Mouse (Mus musculus) liver, embryonic 13.5 days (tissue): Measurements from ENCODE around the gene Icam1. TPM values are rescaled to one million over a fixed set of nuclear protein-coding genes. Genes with fewer than 3 reads are reported as not detected.

Experiments used
- ATAC-seq: fragments of 200-750 bp; cut with Nextera tagmentation; 2 replicates; pipeline ENCODE4 v1.8.0; 2017; ENCODE audit warnings: low read depth, mild to moderate bottlenecking, moderate number of reproducible peaks, moderate library complexity
- DNase-seq: peaks from one replicate; pipeline ENCODE4 v3.0.0; 2022
- H3K27ac ChIP-seq: fragments of 300-500 bp; sonication (generic); 2 replicates; pipeline ENCODE4 v1.5.1; 2015; ENCODE audit warnings: moderate library complexity, mild to moderate bottlenecking, inconsistent platforms
- H3K27me3 ChIP-seq: fragments of 300-500 bp; sonication (generic); 2 replicates; pipeline ENCODE4 v1.6.1; 2015; ENCODE audit warnings: mild to moderate bottlenecking, inconsistent platforms
- H3K36me3 ChIP-seq: fragments of 300-500 bp; sonication (generic); 2 replicates; pipeline ENCODE4 v1.6.1; 2015; ENCODE audit warnings: mild to moderate bottlenecking, inconsistent platforms
- H3K4me1 ChIP-seq: fragments of 300-500 bp; sonication (generic); replicated peaks from 2 replicates; pipeline ENCODE4 v1.6.1; 2015; ENCODE audit warnings: inconsistent platforms
- H3K4me2 ChIP-seq: fragments of 300-500 bp; sonication (generic); 2 replicates; pipeline ENCODE4 v1.6.1; 2015; ENCODE audit warnings: inconsistent platforms, mild to moderate bottlenecking, moderate library complexity
- H3K4me3 ChIP-seq: fragments of 300-500 bp; sonication (generic); replicated peaks from 2 replicates; pipeline ENCODE4 v1.5.1; 2015; ENCODE audit warnings: mild to moderate bottlenecking, inconsistent platforms
- H3K9ac ChIP-seq: fragments of 300-500 bp; sonication (generic); 2 replicates; pipeline ENCODE4 v1.6.1; 2015; ENCODE audit warnings: mild to moderate bottlenecking, inconsistent platforms
- H3K9me3 ChIP-seq: fragments of 300-500 bp; sonication (generic); replicated peaks from 2 replicates; pipeline ENCODE4 v1.6.1; 2016; ENCODE audit warnings: inconsistent platforms
- WGBS: fragments of 180-500 bp; shearing (Covaris S2); methylation state at CpG from one replicate; pipeline ENCODE4 v1.1.7; 2015; ENCODE audit not compliant: insufficient replicate concordance; 5-methylcytosine and 5-hydroxymethylcytosine counted together
- polyA plus RNA-seq: library from polyadenylated mRNA; unstranded; fragments of >200 nt; fragmentation: Nextera tagmentation; extraction: Ambion mirVana; gene quantifications from 2 replicates; pipeline ENCODE4 v1.2.1, GENCODE M21; 2015

Icam1 gene
- 9.6 and 9.7 TPM in 2 replicates for polyA plus RNA-seq

GRCm38 (mm10) chr9:21015571-21016130 is at the start of gene Icam1:
TSS of gene Icam1 (plus strand) at chr9:21015985.
- H3K36me3 ChIP-seq: no peaks in the 10 kb centered on the region; the same call in 1 of the 2 replicates
- peak within 1 kb of the TSS; percentile 67 for H3K27ac ChIP-seq
- under 1% methylated on average over 30 of the region's 30 CpGs for WGBS
- H3K9me3 ChIP-seq: no peaks in the 10 kb centered on the region
- peaks cover 49% of the 10 kb centered on the region for H3K27me3 ChIP-seq
- H3K4me3 ChIP-seq: peak within 1 kb of the TSS; percentile 56
- ATAC-seq (peak; percentile 53), DNase-seq (no peak)
- H3K4me1 ChIP-seq: peaks cover 55% of the 10 kb centered on the region
- peak within 1 kb of the TSS; percentile 59 for H3K9ac ChIP-seq
- peak within 1 kb of the TSS; percentile 68 for H3K4me2 ChIP-seq

- H3K4me2 ChIP-seq: no peak overlapping the region
- H3K9ac ChIP-seq: no peak overlapping the region
- DNase-seq (no peak), ATAC-seq (no peak)
- peaks cover 22% of the 10 kb centered on the region for H3K36me3 ChIP-seq
- H3K4me1 ChIP-seq: peaks cover 34% of the 10 kb centered on the region
- H3K27ac ChIP-seq: peak overlapping the region; percentile 34; the same call in 1 of the 2 replicates
- no peaks in the 10 kb centered on the region for H3K9me3 ChIP-seq
- H3K4me3 ChIP-seq: no peak overlapping the region
- H3K27me3 ChIP-seq: no peaks in the 10 kb centered on the region
- WGBS: 45% methylated on average over 3 of the region's 3 CpGs
Measured at GRCm38 (mm10) chr9:20966008-20966407, 49.8 kb upstream of the Icam1 start.

- peaks cover 22% of the 10 kb centered on the region for H3K36me3 ChIP-seq
- ATAC-seq: no peak
- H3K9ac ChIP-seq: no peak overlapping the region
- DNase-seq: no peak
- H3K9me3 ChIP-seq: no peaks in the 10 kb centered on the region
- no peak overlapping the region; the same call in 1 of the 2 replicates for H3K27ac ChIP-seq
- H3K4me2 ChIP-seq: no peak overlapping the region
- peaks cover 42% of the 10 kb centered on the region for H3K4me1 ChIP-seq
- no peaks in the 10 kb centered on the region for H3K27me3 ChIP-seq
- H3K4me3 ChIP-seq: no peak overlapping the region
- 36% methylated on average over 5 of the region's 5 CpGs for WGBS
Measured at GRCm38 (mm10) chr9:20966747-20967146, 49.0 kb upstream of the Icam1 start.

GRCm38 (mm10) chr9:20971751-20972140 is 44.0 kb upstream of the Icam1 start:
- peaks cover 63% of the 10 kb centered on the region for H3K4me1 ChIP-seq
- no peak for ATAC-seq
- no peak overlapping the region for H3K4me2 ChIP-seq
- no peak for DNase-seq
- peaks cover 14% of the 10 kb centered on the region; the same call in 1 of the 2 replicates for H3K27me3 ChIP-seq
- no peak overlapping the region for H3K4me3 ChIP-seq
- 66% methylated on average over 7 of the region's 7 CpGs for WGBS
- H3K36me3 ChIP-seq: peaks cover 22% of the 10 kb centered on the region
- no peaks in the 10 kb centered on the region for H3K9me3 ChIP-seq
- H3K9ac ChIP-seq: no peak overlapping the region
- no peak overlapping the region for H3K27ac ChIP-seq

- ATAC-seq (no peak), DNase-seq (no peak)
- Histone ChIP-seq H3K27me3 (peaks cover 14% of the 10 kb centered on the region; the same call in 1 of the 2 replicates), H3K9ac (peak overlapping the region; percentile 29; the same call in 1 of the 2 replicates), H3K36me3 (peaks cover 17% of the 10 kb centered on the region), H3K4me2 (no peak overlapping the region), H3K9me3 (no peaks in the 10 kb centered on the region), H3K27ac (no peak overlapping the region; the same call in 1 of the 2 replicates), H3K4me1 (peaks cover 61% of the 10 kb centered on the region), H3K4me3 (no peak overlapping the region)
- WGBS: 69% methylated on average over 28 of the region's 28 CpGs
Measured at GRCm38 (mm10) chr9:20972141-20972992, 43.4 kb upstream of the Icam1 start.

GRCm38 (mm10) chr9:20973001-20973681 is 42.6 kb upstream of the Icam1 start:
- H3K4me1 ChIP-seq: peaks cover 64% of the 10 kb centered on the region
- ATAC-seq (no peak), DNase-seq (no peak)
- H3K27me3 ChIP-seq: peaks cover 14% of the 10 kb centered on the region; the same call in 1 of the 2 replicates
- H3K4me2 ChIP-seq: peak overlapping the region; percentile 12; the same call in 1 of the 2 replicates
- 0 out of 2 replicates have a peak overlapping the region, but pooled peaks have one; percentile 2 for H3K4me3 ChIP-seq
- H3K9me3 ChIP-seq: no peaks in the 10 kb centered on the region
- H3K9ac ChIP-seq: no peak overlapping the region
- peaks cover 9% of the 10 kb centered on the region for H3K36me3 ChIP-seq
- WGBS: 89% methylated on average over 4 of the region's 4 CpGs
- peak overlapping the region; percentile 4; the same call in 1 of the 2 replicates for H3K27ac ChIP-seq

DNA sequence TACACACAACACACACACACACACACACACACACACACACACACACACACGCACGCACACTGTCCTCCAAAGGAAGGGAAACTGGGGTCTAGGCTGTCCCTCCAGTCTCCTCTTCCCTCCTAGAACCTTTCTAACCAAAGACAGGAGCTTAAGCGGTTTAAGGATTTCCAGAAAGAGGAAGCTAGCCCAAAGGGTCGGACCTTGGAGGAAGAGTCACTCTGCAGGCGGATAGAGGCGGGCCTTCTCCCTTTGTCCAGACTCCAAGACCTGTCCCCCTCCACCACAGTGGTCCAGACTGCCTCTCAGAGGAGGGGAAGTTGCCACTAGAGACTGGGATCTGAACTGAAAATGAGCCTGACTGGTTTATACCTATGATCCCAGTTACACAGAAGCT is 42.1 kb upstream of the Icam1 start:
- peak overlapping the region; percentile 4; the same call in 1 of the 2 replicates for H3K27ac ChIP-seq
- H3K4me2 ChIP-seq: peak overlapping the region; percentile 12
- peaks cover 69% of the 10 kb centered on the region for H3K4me1 ChIP-seq
- 0 out of 2 replicates have a peak overlapping the region, but pooled peaks have one; percentile 2 for H3K4me3 ChIP-seq
- DNase-seq: no peak
- peaks cover 4% of the 10 kb centered on the region; the same call in 1 of the 2 replicates for H3K36me3 ChIP-seq
- peaks cover 14% of the 10 kb centered on the region; the same call in 1 of the 2 replicates for H3K27me3 ChIP-seq
- WGBS: 37% methylated on average over 6 of the region's 6 CpGs
- H3K9ac ChIP-seq: no peak overlapping the region
- H3K9me3 ChIP-seq: no peaks in the 10 kb centered on the region
- ATAC-seq: no peak

- ATAC-seq: peak; percentile 47
- 2% methylated on average over 45 of the region's 45 CpGs for WGBS
- Histone ChIP-seq H3K9me3 (no peaks in the 10 kb centered on the region), H3K27me3 (peaks cover 14% of the 10 kb centered on the region; the same call in 1 of the 2 replicates), H3K4me3 (peak overlapping the region; percentile 81), H3K4me2 (peak overlapping the region; percentile 97), H3K36me3 (no peaks in the 10 kb centered on the region), H3K9ac (peak overlapping the region; percentile 80), H3K4me1 (peaks cover 72% of the 10 kb centered on the region), H3K27ac (peak overlapping the region; percentile 77)
- peak; percentile 28 for DNase-seq
Measured at GRCm38 (mm10) chr9:20975431-20976215, 40.2 kb upstream of the Icam1 start.

DNA sequence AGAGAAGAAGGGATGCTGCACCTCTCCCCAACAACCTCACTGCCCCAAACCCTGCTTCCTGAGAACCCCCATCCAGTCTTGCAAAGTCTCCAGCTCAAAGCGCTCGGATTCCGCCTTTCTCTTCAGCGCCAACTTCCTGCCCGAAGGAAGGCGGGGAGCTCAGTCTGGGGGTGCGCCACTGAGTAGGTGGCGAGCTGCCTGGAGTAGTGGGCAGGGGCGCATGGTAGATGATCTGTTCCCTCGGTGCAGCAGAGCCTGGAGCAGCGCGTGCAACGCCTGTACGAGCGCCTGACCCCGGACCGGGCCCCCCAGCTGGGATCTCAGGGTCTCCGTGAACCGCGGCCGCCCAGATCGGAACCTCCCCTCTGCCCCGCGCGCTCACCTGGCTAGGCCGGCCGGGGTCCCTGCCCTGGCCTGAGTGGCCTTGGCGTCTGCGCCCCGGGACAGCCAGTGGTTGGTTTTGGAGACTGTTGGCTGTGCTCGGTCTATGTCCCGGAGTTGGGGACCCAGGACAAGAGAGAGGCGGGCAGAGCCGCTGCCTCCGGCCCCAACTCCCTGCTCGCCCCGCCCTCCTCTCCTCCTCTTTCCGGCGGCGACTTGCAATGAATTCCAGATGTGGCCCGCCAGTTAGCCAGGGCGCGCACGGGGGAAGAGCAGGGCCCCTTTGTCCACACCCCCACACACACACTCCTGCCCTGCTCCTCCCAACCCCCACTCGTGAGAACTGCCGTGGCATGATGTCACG is 39.4 kb upstream of the Icam1 start, which contains the start of gene S1pr2:
Gene S1pr2 (minus strand): TSS at position 566 of the 745 bp plus-strand sequence.
- peak; percentile 53 for DNase-seq
- H3K36me3 ChIP-seq: no peaks in the 10 kb centered on the region
- no peaks in the 10 kb centered on the region for H3K9me3 ChIP-seq
- H3K27ac ChIP-seq: peak within 1 kb of the TSS; percentile 77
- peaks cover 14% of the 10 kb centered on the region; the same call in 1 of the 2 replicates for H3K27me3 ChIP-seq
- peak within 1 kb of the TSS; percentile 97 for H3K4me2 ChIP-seq
- under 1% methylated on average over 45 of the region's 47 CpGs for WGBS
- H3K9ac ChIP-seq: peak within 1 kb of the TSS; percentile 80
- H3K4me3 ChIP-seq: peak within 1 kb of the TSS; percentile 81
- ATAC-seq: peak; percentile 67
- peaks cover 67% of the 10 kb centered on the region for H3K4me1 ChIP-seq
